Mouse (Mus musculus) cerebellum, adult 11 months (tissue): ENCODE measurements around the gene Xbp1.

ENCODE experiments used
- DNase-seq: peaks from one replicate; pipeline ENCODE4 v3.0.0; 2022

Gene Xbp1

DNA sequence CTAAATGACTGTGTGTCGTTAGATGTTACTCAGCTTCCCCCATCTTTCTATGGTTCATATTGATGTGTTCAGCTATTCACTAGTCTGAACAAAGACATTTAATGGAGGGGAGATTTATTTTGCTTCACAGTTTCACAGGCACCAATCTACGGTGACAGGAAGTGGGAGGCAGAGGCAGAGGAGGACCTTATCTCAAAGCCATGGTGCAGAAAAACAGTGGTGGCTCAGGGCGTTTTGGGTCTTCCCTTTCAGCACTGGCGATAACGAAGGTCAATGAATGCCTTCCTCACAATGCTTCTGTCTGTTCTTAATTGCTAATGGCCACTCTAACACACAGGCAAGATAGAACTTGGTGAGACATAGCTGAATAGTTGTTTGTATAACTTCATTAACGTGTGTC, 54.6 kb downstream of the Xbp1 start:
- no peak for DNase-seq
